Mouse (Mus musculus): ENCODE results near the gene Sfr1.

DNA sequence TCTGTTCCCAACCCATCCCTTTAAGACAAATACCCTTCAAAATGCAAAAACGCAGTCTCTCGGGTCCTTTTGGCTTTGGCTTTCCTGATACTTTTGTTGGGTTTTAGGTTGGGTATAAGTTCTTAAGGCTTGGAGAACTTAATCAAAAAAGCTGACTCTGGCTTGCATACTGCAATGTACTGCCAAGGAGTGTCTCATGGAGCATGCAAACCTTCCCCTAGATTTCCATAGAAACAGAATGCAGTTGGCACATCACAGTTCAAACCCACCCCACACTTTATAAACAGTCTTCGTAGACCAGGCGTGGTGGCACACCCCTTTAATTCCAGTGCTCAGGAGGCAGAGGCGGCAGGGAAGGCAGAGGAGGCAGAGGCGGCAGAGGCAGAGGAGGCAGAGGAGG, 46.4 kb downstream of the Sfr1 start:
- no peak for TF ChIP-seq POLR2A (IDR thresholded peaks at IDR 0.05; ENCODE audit: insufficient read length, low read depth)
- TF ChIP-seq MYOD1 (IDR thresholded peaks at IDR 0.05; ENCODE audit: control insufficient read depth in 1 of 3, insufficient read length in 2 of 3, low read depth in 2 of 3): no peak

All from myocyte (in vitro differentiated cells).